In genomic region chr7:34745426-34745825, GRCm38 (mm10) we compare ENCODE assay signal across 12 mouse cellular contexts.
A peak's percentile ranks its signal among the peaks of the same experiment; 100 is the strongest.
DNase-seq lines count a peak whose midpoint lies in the region; ATAC-seq and TF ChIP-seq lines count a peak whose summit lies in the region.
"Had no signal": no experiment of that assay in that cellular context is flagged by ENCODE, and none has a peak within 500 bp of the region (broad histone marks: within the 10 kb centered on the region; RNA-seq: fewer than 3 reads in every experiment).

No protein-coding gene starts in this region.

- H3K27me3 ChIP-seq in forebrain, postnatal 0 days (ENCODE audit: insufficient read depth, low read length): no peaks in the 10 kb centered on the region
- no peaks in the 10 kb centered on the region for H3K27me3 ChIP-seq in forebrain, embryonic 12.5 days
- H3K27me3 ChIP-seq in hindbrain, embryonic 14.5 days (ENCODE audit: control insufficient read depth, insufficient read depth, low read length): no peaks in the 10 kb centered on the region
- H3K27me3 ChIP-seq: limb, embryonic 15.5 days had no signal

- no peak overlapping the region for H3K9ac ChIP-seq in forebrain, postnatal 0 days
- H3K9ac ChIP-seq in forebrain, embryonic 12.5 days: no peak overlapping the region
- no peak overlapping the region for H3K9ac ChIP-seq in hindbrain, embryonic 14.5 days
- H3K9ac ChIP-seq: limb, embryonic 15.5 days had no signal

- H3K4me3 ChIP-seq in forebrain, postnatal 0 days (ENCODE audit: low read depth, low read length): no peak overlapping the region
- H3K4me3 ChIP-seq in forebrain, embryonic 12.5 days (replicated peaks): no peak overlapping the region
- H3K4me3 ChIP-seq in hindbrain, embryonic 14.5 days (replicated peaks; ENCODE audit: low read length): no peak overlapping the region
- H3K4me3 ChIP-seq: erythroblast, embryonic 14.5 days; limb, embryonic 15.5 days had no signal

- WGBS in forebrain, postnatal 0 days: 68% methylated on average over 9 of the region's 9 CpGs
- 86% methylated on average over 9 of the region's 9 CpGs for WGBS in forebrain, embryonic 12.5 days
- 69% methylated on average over 9 of the region's 9 CpGs for WGBS in hindbrain, embryonic 14.5 days

- DNase-seq in forebrain, postnatal 0 days: no peak
- DNase-seq in kidney, postnatal 4 days: peak; percentile 59 to 76
- DNase-seq in kidney, adult 9 months: no peak
- DNase-seq in hindbrain, embryonic 14.5 days (ENCODE audit: low spot score): no peak
- DNase-seq in lung, postnatal 4 days: peak; percentile 24 to 78
- DNase-seq in natural killer cell, adult 2 months (ENCODE audit: low spot score in 2 of 2): no peak
- DNase-seq in thymus, postnatal 14 days: no peak
- DNase-seq: cerebellum, adult 18-20 months; right cerebral cortex, adult 18-20 months had no signal

- H3K9me3 ChIP-seq in forebrain, postnatal 0 days (ENCODE audit: low read length): no peaks in the 10 kb centered on the region
- H3K9me3 ChIP-seq in forebrain, embryonic 12.5 days: no peaks in the 10 kb centered on the region
- H3K9me3 ChIP-seq in hindbrain, embryonic 14.5 days (ENCODE audit: control insufficient read depth, low read length): no peaks in the 10 kb centered on the region
- H3K9me3 ChIP-seq: limb, embryonic 15.5 days had no signal

- ATAC-seq in forebrain, postnatal 0 days: 0 out of 2 replicates have a peak, but pooled peaks have one; percentile 16
- no peak for ATAC-seq in forebrain, embryonic 12.5 days (ENCODE audit: low FRiP score)
- 0 out of 2 replicates have a peak, but pooled peaks have one; percentile 29 for ATAC-seq in hindbrain, embryonic 14.5 days (ENCODE audit: low FRiP score)

- H3K27ac ChIP-seq in forebrain, postnatal 0 days (ENCODE audit: low read depth, low read length): no peak overlapping the region
- H3K27ac ChIP-seq in forebrain, embryonic 12.5 days: no peak overlapping the region
- H3K27ac ChIP-seq in hindbrain, embryonic 14.5 days: no peak overlapping the region
- H3K27ac ChIP-seq: limb, embryonic 15.5 days had no signal

- no peaks in the 10 kb centered on the region for H3K36me3 ChIP-seq in forebrain, postnatal 0 days (ENCODE audit: insufficient read depth)
- H3K36me3 ChIP-seq in forebrain, embryonic 12.5 days (replicated peaks): no peaks in the 10 kb centered on the region
- no peaks in the 10 kb centered on the region for H3K36me3 ChIP-seq in hindbrain, embryonic 14.5 days (replicated peaks; ENCODE audit: control insufficient read depth, insufficient read depth)
- H3K36me3 ChIP-seq: limb, embryonic 15.5 days had no signal

- H3K4me2 ChIP-seq in forebrain, postnatal 0 days (ENCODE audit: low read depth): no peak overlapping the region
- H3K4me2 ChIP-seq in forebrain, embryonic 12.5 days: no peak overlapping the region
- H3K4me2 ChIP-seq in hindbrain, embryonic 14.5 days (replicated peaks): no peak overlapping the region
- H3K4me2 ChIP-seq: limb, embryonic 15.5 days had no signal

- TF ChIP-seq CTCF in forebrain, postnatal 0 days (IDR thresholded peaks at IDR 0.05; ENCODE audit: low read depth): no peak

- no peaks in the 10 kb centered on the region for H3K4me1 ChIP-seq in forebrain, postnatal 0 days (ENCODE audit: insufficient read depth)
- H3K4me1 ChIP-seq in forebrain, embryonic 12.5 days: peaks cover 12% of the 10 kb centered on the region; the same call in 1 of the 2 replicates
- peaks cover 10% of the 10 kb centered on the region for H3K4me1 ChIP-seq in hindbrain, embryonic 14.5 days (replicated peaks; ENCODE audit: control insufficient read depth, insufficient read depth, low read length)

Comparison
In these comparisons a context has a peak if more than half of its experiments do, and no peak if none do; other contexts are left out.
1. DNase-seq: peak in kidney, postnatal 4 days (2 of 2) and lung, postnatal 4 days (2 of 2); none in forebrain, postnatal 0 days (single experiment), kidney, adult 9 months (single experiment), hindbrain, embryonic 14.5 days (single experiment), natural killer cell, adult 2 months (0 of 2) and thymus, postnatal 14 days (single experiment).